Mouse (Mus musculus) forebrain, embryonic 13.5 days (tissue): Measurements from ENCODE around the gene Slc35e1. TPM values are rescaled to one million over a fixed set of nuclear protein-coding genes. Genes with fewer than 3 reads are reported as not detected.

ENCODE experiments used
- ATAC-seq: fragments of 200-750 bp; cut with Nextera tagmentation; 2 replicates; pipeline ENCODE4 v1.8.0; 2017
- H3K27ac ChIP-seq: fragments of 300-500 bp; sonication (generic); 2 replicates; pipeline ENCODE4 v1.5.1; 2015; ENCODE audit warnings: inconsistent platforms, mild to moderate bottlenecking, moderate library complexity
- H3K27me3 ChIP-seq: fragments of 300-500 bp; sonication (generic); 2 replicates; pipeline ENCODE4 v1.6.1; 2015; ENCODE audit warnings: mild to moderate bottlenecking, inconsistent platforms
- H3K36me3 ChIP-seq: fragments of 300-500 bp; sonication (generic); 2 replicates; pipeline ENCODE4 v1.6.1; 2015; ENCODE audit warnings: mild to moderate bottlenecking, inconsistent platforms; ENCODE audit not compliant: poor library complexity, severe bottlenecking
- H3K4me1 ChIP-seq: fragments of 300-500 bp; sonication (generic); 2 replicates; pipeline ENCODE4 v1.6.1; 2015; ENCODE audit warnings: inconsistent platforms
- H3K4me2 ChIP-seq: fragments of 300-500 bp; sonication (generic); 2 replicates; pipeline ENCODE4 v1.6.1; 2015; ENCODE audit warnings: inconsistent platforms, mild to moderate bottlenecking, moderate library complexity
- H3K4me3 ChIP-seq: fragments of 300-500 bp; sonication (generic); 2 replicates; pipeline ENCODE4 v1.5.1; 2015; ENCODE audit warnings: mild to moderate bottlenecking, inconsistent platforms
- H3K9ac ChIP-seq: fragments of 300-500 bp; sonication (generic); 2 replicates; pipeline ENCODE4 v1.6.1; 2015; ENCODE audit warnings: mild to moderate bottlenecking, inconsistent platforms
- H3K9me3 ChIP-seq: fragments of 300-500 bp; sonication (generic); replicated peaks from 2 replicates; pipeline ENCODE4 v1.6.1; 2016; ENCODE audit warnings: inconsistent platforms
- WGBS: fragments of 180-500 bp; shearing (Covaris S2); methylation state at CpG from one replicate; pipeline ENCODE4 v1.1.7; 2015; 5-methylcytosine and 5-hydroxymethylcytosine counted together
- microRNA-seq: library from miRNA; unstranded; fragments of <30 nt; microRNA quantifications from one replicate; pipeline ENCODE4, GENCODE M21; 2016
- polyA plus RNA-seq: library from polyadenylated mRNA; unstranded; fragments of >200 nt; fragmentation: Nextera tagmentation; extraction: Ambion mirVana; gene quantifications from 2 replicates; pipeline ENCODE4 v1.2.1, GENCODE M21; 2015

Gene Slc35e1
- polyA plus RNA-seq, 1 experiment from 2014 or later, result 8.8 TPM

DNA sequence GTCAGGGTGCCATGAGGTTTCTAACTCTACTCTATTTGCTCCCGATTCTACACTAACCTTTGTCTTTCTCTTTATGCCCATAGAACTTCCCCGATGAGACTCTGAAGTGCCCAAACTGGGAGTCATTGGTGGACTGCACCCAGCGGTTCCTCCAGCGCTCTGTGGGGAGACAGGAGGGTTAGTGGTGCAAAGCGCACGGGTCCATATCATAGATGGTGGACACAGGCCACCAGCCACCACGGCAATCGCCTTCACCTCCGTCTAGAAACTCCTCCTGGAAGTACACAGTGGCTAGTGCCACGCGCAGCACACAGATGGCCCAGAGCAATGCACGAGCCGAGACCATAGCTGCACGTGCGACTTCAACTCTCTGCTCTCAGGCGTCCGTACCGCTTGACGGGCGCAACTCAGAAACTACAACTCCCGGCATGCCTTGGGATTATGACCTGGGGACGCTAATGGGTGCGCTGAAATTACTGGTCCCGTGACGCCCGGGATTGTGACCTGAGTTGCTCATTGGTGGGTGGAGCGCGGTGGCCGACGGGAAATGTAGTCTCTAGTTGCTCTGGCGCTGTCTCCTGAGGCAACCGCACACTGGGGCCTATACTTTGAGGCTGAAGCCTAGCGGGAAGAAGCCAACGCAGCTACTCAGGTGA, 48.9 kb downstream of the Slc35e1 start, which contains the start of the genes Calr3 and 1700030K09Rik:
Gene Calr3 (minus strand): TSS at position 533 of the 656 bp plus-strand sequence.
Gene 1700030K09Rik (plus strand): TSS at position 543 of the 656 bp plus-strand sequence.
- peaks cover 26% of the 10 kb centered on the region for H3K4me1 ChIP-seq
- no peaks in the 10 kb centered on the region for H3K27me3 ChIP-seq
- no peak within 1 kb of the TSS for H3K27ac ChIP-seq
- H3K4me3 ChIP-seq, result peak within 1 kb of the TSS; percentile 49
- WGBS, result 5% methylated on average over 34 of the region's 34 CpGs
- peak within 1 kb of the TSS; percentile 72 for H3K9ac ChIP-seq
- peak; percentile 100 for ATAC-seq
- H3K4me2 ChIP-seq, result peak within 1 kb of the TSS; percentile 68
- H3K9me3 ChIP-seq, result no peaks in the 10 kb centered on the region
- H3K36me3 ChIP-seq, result peaks cover 14% of the 10 kb centered on the region

DNA sequence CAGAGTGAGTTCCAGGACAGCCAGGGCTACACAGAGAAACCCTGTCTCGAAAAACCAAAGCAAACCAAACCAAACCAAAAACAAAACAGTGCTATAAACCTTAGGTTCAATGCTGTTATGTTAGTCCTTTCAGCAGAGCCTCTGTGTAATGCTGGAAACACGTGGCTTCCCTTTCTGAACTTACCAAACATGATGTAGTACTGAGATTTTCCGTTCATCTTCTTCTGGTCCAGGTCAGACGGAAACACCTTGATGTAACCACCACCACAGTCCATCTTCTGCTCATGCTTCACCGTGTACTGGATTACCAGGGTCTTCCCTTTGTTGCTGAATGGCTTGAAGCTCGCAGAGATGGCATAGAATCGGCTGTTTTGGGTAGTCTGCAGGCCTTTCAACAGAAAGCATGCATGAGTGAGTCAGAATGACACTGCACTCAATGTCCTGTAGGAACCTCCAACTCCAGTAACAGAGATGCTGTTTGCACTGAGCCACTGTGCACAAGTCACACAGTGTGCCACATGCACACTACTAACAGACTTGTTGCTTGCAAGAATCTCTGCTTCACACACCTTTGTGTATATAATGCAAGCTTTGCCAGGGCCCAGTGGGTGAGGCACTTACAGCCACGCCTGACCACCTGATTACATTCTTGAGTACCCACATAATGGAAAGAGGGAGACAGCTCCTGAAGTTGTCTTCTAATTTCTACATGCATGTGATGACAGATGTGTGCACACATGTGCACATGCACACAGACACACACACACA, 54.0 kb downstream of the Slc35e1 start:
- WGBS, result 72% methylated on average over 8 of the region's 8 CpGs
- no peak overlapping the region for H3K27ac ChIP-seq
- no peaks in the 10 kb centered on the region for H3K9me3 ChIP-seq
- H3K36me3 ChIP-seq, result no peaks in the 10 kb centered on the region
- peaks cover 6% of the 10 kb centered on the region; the same call in 1 of the 2 replicates for H3K4me1 ChIP-seq
- no peak for ATAC-seq
- no peak overlapping the region for H3K4me2 ChIP-seq
- H3K27me3 ChIP-seq, result no peaks in the 10 kb centered on the region
- H3K4me3 ChIP-seq, result no peak overlapping the region
- no peak overlapping the region for H3K9ac ChIP-seq

DNA sequence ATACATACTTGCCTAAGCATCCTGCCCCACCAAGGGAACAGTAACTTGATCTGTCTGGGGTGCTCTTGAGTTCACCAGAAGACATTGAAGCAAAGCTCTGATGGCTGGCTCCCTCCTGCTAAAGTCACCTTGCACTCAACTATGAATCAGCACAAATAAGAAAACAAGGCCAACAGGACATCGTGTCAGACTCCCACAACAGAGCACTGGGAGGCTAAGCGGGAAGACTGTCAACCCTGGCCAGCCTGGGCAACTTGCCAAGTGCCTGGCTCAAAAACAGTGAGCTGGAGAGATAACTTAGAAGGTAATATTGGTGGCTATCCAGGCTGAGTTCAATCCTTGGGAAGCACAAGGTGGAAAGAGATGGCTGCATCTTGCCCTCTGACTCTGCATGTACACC, 57.5 kb downstream of the Slc35e1 start:
- no peak for ATAC-seq
- Histone ChIP-seq H3K27ac (no peak overlapping the region), H3K4me2 (no peak overlapping the region), H3K9ac (no peak overlapping the region), H3K36me3 (no peaks in the 10 kb centered on the region), H3K9me3 (no peaks in the 10 kb centered on the region), H3K4me1 (peaks cover 3% of the 10 kb centered on the region; the same call in 1 of the 2 replicates), H3K4me3 (no peak overlapping the region), H3K27me3 (no peaks in the 10 kb centered on the region)
- WGBS, result 36% methylated on average over 2 of the region's 2 CpGs

Small RNA genes lying within 50 kb of the gene (microRNA-seq; reads per million reads assigned to microRNA genes)
- not detected for gene Gm28019
- gene Mir7068, result 2.1 reads per million

Other genes starting within 250 kb of the Slc35e1 start
- 39.4 and 41.0 TPM in 2 replicates for gene Gm10282, start 187.4 kb downstream of the Slc35e1 start, polyA plus RNA-seq
- 2.8 and 3.6 TPM in 2 replicates for gene Klf2, start 173.6 kb downstream of the Slc35e1 start, polyA plus RNA-seq
- gene Eps15l1, start 71.2 kb downstream of the Slc35e1 start, polyA plus RNA-seq, result 61.4 and 69.0 TPM in 2 replicates
- 0.87 and 0.99 TPM in 2 replicates for gene Calr3, start 48.7 kb downstream of the Slc35e1 start, polyA plus RNA-seq
- 19.1 and 19.5 TPM in 2 replicates for gene 1700030K09Rik, start 48.7 kb downstream of the Slc35e1 start, polyA plus RNA-seq
- 48.4 and 55.7 TPM in 2 replicates for gene Cherp, start 17.4 kb downstream of the Slc35e1 start, polyA plus RNA-seq
- 15.5 and 19.4 TPM in 2 replicates for gene Med26, start 55.7 kb upstream of the Slc35e1 start, polyA plus RNA-seq
- gene Smim7, start 78.5 kb upstream of the Slc35e1 start, polyA plus RNA-seq, result 123 and 126 TPM in 2 replicates
- gene Tmem38a, start 79.4 kb upstream of the Slc35e1 start, polyA plus RNA-seq, result 13.3 and 13.5 TPM in 2 replicates
- gene Nwd1, start 154.1 kb upstream of the Slc35e1 start, polyA plus RNA-seq, result 0.68 and 0.97 TPM in 2 replicates
- gene Sin3b, start 230.7 kb upstream of the Slc35e1 start, polyA plus RNA-seq, result 185 and 197 TPM in 2 replicates